Mouse (Mus musculus): ENCODE data around the gene Dido1. TPM values are rescaled to one million over a fixed set of nuclear protein-coding genes. Genes with fewer than 3 reads are reported as not detected.
A peak's percentile ranks its signal among the peaks of the same experiment; 100 is the strongest.
"Not testable (repeated sequence)": the region's sequence is repeated elsewhere in the genome, so short reads cannot be mapped to it uniquely, and the experiment has no call there.

The Dido1 gene
- polyA plus RNA-seq, 1 experiment from 2014 or later: 21.4 TPM

GRCm38 (mm10) chr2:180722748-180723147 lies 12.9 kb upstream of the Dido1 start:
- not testable (repeated sequence) for ATAC-seq (ENCODE audit: low FRiP score); H3K27me3 ChIP-seq (replicated peaks); H3K9ac ChIP-seq (replicated peaks); H3K4me3 ChIP-seq (replicated peaks); H3K9me3 ChIP-seq (replicated peaks); H3K4me2 ChIP-seq; H3K27ac ChIP-seq (replicated peaks); H3K4me1 ChIP-seq
- 94% methylated on average over 5 of the region's 5 CpGs for WGBS
- H3K36me3 ChIP-seq: peaks cover 64% of the 10 kb centered on the region

DNA sequence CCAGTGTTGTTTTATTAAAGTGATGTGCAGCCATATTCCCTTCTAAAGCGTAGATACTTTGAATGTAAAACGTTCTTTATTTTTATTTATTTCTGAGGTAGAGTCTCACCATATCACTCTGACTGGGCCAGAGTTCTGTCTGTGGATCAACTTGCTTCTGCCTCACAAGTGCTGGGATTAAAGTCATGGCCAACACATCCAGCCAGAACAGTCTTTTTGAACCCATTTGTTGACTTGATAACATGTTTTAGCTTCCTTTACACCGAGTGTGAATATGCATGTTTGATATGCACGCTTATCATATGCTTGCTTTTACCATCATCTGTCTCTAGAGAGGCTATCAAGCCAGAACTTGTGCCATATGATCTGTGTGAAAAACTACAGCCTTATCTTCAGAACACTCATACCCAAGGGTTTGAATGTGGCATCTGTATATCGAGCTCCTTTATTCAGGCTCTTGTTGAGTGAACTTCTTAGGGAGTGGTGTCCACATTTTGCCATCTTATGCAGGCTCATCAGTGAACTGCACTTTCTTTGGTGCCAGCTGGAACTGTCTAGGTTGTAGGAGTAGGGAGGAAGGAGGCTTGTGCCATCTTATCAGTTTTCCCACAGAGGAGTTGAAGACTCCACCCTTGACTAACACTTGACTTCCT lies 2.4 kb upstream of the Dido1 start:
- H3K27ac ChIP-seq (replicated peaks): no peak overlapping the region
- H3K4me1 ChIP-seq: peaks cover 36% of the 10 kb centered on the region
- H3K4me3 ChIP-seq (replicated peaks): no peak overlapping the region
- no peak for ATAC-seq (ENCODE audit: low FRiP score)
- no peak overlapping the region for H3K9ac ChIP-seq (replicated peaks)
- H3K9me3 ChIP-seq (replicated peaks): no peaks in the 10 kb centered on the region
- H3K36me3 ChIP-seq: peaks cover 21% of the 10 kb centered on the region
- WGBS: 95% methylated on average over 5 of the region's 5 CpGs
- H3K27me3 ChIP-seq (replicated peaks): no peaks in the 10 kb centered on the region
- no peak overlapping the region for H3K4me2 ChIP-seq

GRCm38 (mm10) chr2:180711527-180711926 lies 1.7 kb upstream of the Dido1 start:
- Histone ChIP-seq H3K4me3 (replicated peaks) (peak overlapping the region; percentile 96; the same call in 1 of the 2 replicates), H3K36me3 (peaks cover 14% of the 10 kb centered on the region), H3K4me2 (peak overlapping the region; percentile 76), H3K4me1 (peaks cover 40% of the 10 kb centered on the region), H3K9me3 (replicated peaks) (no peaks in the 10 kb centered on the region), H3K9ac (replicated peaks) (peak overlapping the region; percentile 97), H3K27ac (replicated peaks) (no peak overlapping the region), H3K27me3 (replicated peaks) (no peaks in the 10 kb centered on the region)
- 47% methylated on average over 4 of the region's 4 CpGs for WGBS
- no peak for ATAC-seq (ENCODE audit: low FRiP score)

DNA sequence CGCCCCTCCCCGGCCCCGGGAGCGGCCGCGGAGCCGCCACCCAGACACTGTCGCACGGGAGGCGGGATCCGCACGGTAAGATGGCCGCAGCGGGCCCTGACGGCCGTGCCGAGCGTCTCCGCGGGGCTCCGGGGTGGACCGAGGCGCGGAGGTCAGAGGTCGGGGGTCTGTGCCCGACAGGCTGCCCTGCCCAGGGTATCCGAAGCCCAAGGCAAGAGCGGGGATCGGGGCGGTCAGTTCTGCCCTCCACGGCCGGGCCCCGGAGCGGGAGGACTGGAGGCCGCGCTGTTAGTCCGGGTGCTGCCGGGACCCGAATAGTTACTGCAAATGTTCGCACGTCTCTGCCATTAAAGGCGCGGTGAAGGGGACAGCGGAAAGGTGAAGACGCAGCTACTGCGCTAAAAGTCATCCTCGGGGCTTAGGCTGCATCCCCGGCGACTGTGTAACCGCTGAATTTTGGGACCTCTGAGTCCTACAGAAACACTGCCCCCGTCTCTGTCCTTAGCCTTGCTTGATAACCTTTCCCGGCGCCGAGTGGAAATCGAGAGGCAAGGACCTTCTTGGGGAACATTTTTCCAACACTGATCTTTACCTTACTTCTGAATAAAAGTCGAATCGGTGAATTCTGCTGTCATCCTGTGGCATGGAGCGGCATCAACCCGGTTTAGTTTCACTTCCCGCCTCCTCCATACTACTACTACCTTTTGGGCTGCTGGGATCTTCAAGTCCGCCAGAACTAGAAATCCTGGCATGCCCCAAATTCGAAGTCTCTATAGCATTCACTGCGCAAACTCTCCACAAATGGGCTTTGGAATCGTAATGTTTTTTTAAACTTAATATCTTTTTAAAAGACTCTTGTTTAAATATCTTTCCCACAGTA lies 717 bp upstream of the Dido1 start:
- peak overlapping the region; percentile 82 for H3K27ac ChIP-seq (replicated peaks)
- ATAC-seq (ENCODE audit: low FRiP score): no peak; the same call in 1 of the 2 replicates
- peak overlapping the region; percentile 96 for H3K4me3 ChIP-seq (replicated peaks)
- peak overlapping the region; percentile 97 for H3K9ac ChIP-seq (replicated peaks)
- no peaks in the 10 kb centered on the region for H3K9me3 ChIP-seq (replicated peaks)
- WGBS: 2% methylated on average over 61 of the region's 64 CpGs
- peaks cover 10% of the 10 kb centered on the region for H3K36me3 ChIP-seq
- no peaks in the 10 kb centered on the region for H3K27me3 ChIP-seq (replicated peaks)
- H3K4me2 ChIP-seq: peak overlapping the region; percentile 76
- peaks cover 42% of the 10 kb centered on the region for H3K4me1 ChIP-seq

- peak; percentile 66 for ATAC-seq (ENCODE audit: low FRiP score)
- H3K4me3 ChIP-seq (replicated peaks): peak overlapping the region; percentile 96
- peak overlapping the region; percentile 85 for H3K27ac ChIP-seq (replicated peaks)
- peak overlapping the region; percentile 97 for H3K9ac ChIP-seq (replicated peaks)
- no peaks in the 10 kb centered on the region for H3K27me3 ChIP-seq (replicated peaks)
- H3K9me3 ChIP-seq (replicated peaks): no peaks in the 10 kb centered on the region
- under 1% methylated on average over 39 of the region's 39 CpGs for WGBS
- H3K4me2 ChIP-seq: peak overlapping the region; percentile 88
- peaks cover 4% of the 10 kb centered on the region for H3K36me3 ChIP-seq
- H3K4me1 ChIP-seq: peaks cover 45% of the 10 kb centered on the region
These were observed 526 bp downstream of the Dido1 start for GRCm38 (mm10) chr2:180709023-180709922.

- no peaks in the 10 kb centered on the region for H3K27me3 ChIP-seq (replicated peaks)
- H3K4me3 ChIP-seq (replicated peaks): no peak overlapping the region
- peaks cover 46% of the 10 kb centered on the region for H3K4me1 ChIP-seq
- H3K9ac ChIP-seq (replicated peaks): no peak overlapping the region
- no peak overlapping the region for H3K27ac ChIP-seq (replicated peaks)
- no peak overlapping the region for H3K4me2 ChIP-seq
- no peak for ATAC-seq (ENCODE audit: low FRiP score)
- no peaks in the 10 kb centered on the region for H3K9me3 ChIP-seq (replicated peaks)
- 96% methylated on average over 5 of the region's 5 CpGs for WGBS
- no peaks in the 10 kb centered on the region for H3K36me3 ChIP-seq
These were observed 3.8 kb downstream of the Dido1 start for GRCm38 (mm10) chr2:180705975-180706374.

GRCm38 (mm10) chr2:180705066-180705465 lies 4.7 kb downstream of the Dido1 start:
- Histone ChIP-seq H3K4me2 (no peak overlapping the region), H3K27me3 (replicated peaks) (no peaks in the 10 kb centered on the region), H3K4me3 (replicated peaks) (no peak overlapping the region), H3K27ac (replicated peaks) (no peak overlapping the region), H3K36me3 (no peaks in the 10 kb centered on the region), H3K4me1 (peaks cover 50% of the 10 kb centered on the region), H3K9ac (replicated peaks) (no peak overlapping the region), H3K9me3 (replicated peaks) (no peaks in the 10 kb centered on the region)
- 81% methylated on average over 3 of the region's 3 CpGs for WGBS
- ATAC-seq (ENCODE audit: low FRiP score): no peak

GRCm38 (mm10) chr2:180704591-180704990 lies 5.2 kb downstream of the Dido1 start:
- H3K4me2 ChIP-seq: no peak overlapping the region
- H3K36me3 ChIP-seq: no peaks in the 10 kb centered on the region
- H3K4me3 ChIP-seq (replicated peaks): no peak overlapping the region
- H3K9ac ChIP-seq (replicated peaks): no peak overlapping the region; the same call in 1 of the 2 replicates
- no peaks in the 10 kb centered on the region for H3K27me3 ChIP-seq (replicated peaks)
- H3K27ac ChIP-seq (replicated peaks): no peak overlapping the region
- no peaks in the 10 kb centered on the region for H3K9me3 ChIP-seq (replicated peaks)
- 88% methylated on average over 8 of the region's 8 CpGs for WGBS
- peaks cover 55% of the 10 kb centered on the region for H3K4me1 ChIP-seq
- ATAC-seq (ENCODE audit: low FRiP score): no peak

DNA sequence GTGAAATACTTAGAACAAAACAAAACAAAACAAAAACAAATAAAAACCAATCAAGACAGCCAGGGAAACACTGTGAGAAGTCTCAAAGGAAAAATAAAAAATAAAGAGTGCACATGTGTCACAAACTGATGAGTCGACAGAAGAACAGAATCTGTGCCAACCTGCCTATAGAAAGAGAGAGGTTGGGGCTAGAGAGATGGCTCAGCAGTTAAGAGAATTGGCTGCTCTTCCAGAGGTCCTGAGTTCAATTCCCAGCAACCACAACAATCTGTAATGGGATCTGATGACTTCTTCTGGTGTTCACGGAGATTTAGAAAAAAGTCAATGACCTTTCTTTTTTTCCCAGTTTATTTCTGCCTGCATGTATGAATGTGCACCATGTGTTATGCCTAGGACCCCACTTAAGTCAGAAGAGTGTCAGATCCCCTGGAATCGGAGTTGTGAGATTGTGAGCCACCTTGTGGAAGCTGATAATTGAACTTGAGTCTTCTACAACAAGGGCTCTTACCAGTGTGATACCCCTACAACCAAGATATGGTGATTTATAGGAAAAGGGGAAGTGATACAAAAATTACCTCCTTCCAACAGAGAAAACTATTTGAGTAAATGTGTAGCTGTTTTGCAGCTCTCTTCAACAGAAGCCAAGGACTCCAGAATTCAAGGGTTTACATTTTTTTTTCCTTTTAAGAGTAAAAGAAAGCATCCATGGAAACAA lies 6.0 kb downstream of the Dido1 start:
- no peak for ATAC-seq (ENCODE audit: low FRiP score)
- H3K36me3 ChIP-seq: no peaks in the 10 kb centered on the region
- 72% methylated on average over 3 of the region's 3 CpGs for WGBS

DNA sequence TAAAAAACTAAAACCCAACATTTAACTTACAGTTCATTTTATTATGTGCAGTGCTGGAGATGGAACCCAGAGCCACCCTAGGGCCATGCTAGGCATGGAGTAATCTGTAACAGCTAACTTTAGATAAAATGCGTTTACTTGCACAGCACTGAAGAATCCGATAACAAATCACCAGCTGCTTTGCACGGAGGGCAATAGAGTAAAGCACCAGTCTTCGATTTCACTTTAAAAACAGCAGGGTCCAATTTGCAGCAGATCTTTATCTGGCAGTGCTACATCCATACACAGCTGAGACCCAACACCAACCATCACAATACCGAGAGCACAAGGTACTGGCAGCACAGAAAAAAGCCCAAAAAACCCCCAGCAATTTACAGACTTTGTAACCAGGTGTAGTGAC lies 6.6 kb downstream of the Dido1 start:
- Histone ChIP-seq H3K4me3 (replicated peaks) (no peak overlapping the region), H3K4me2 (peak overlapping the region; percentile 95; the same call in 1 of the 2 replicates), H3K27me3 (replicated peaks) (no peaks in the 10 kb centered on the region), H3K9me3 (replicated peaks) (no peaks in the 10 kb centered on the region), H3K4me1 (peaks cover 53% of the 10 kb centered on the region), H3K9ac (replicated peaks) (no peak overlapping the region), H3K27ac (replicated peaks) (peak overlapping the region; percentile 97; the same call in 1 of the 2 replicates), H3K36me3 (no peaks in the 10 kb centered on the region)
- WGBS: 77% methylated on average over 5 of the region's 5 CpGs
- ATAC-seq (ENCODE audit: low FRiP score): no peak

More for the DNA sequence above, 6.0 kb downstream of the Dido1 start:
- Histone ChIP-seq H3K27ac (replicated peaks) (no peak overlapping the region), H3K27me3 (replicated peaks) (no peaks in the 10 kb centered on the region), H3K9ac (replicated peaks) (no peak overlapping the region), H3K4me2 (no peak overlapping the region), H3K9me3 (replicated peaks) (no peaks in the 10 kb centered on the region), H3K4me1 (peaks cover 57% of the 10 kb centered on the region), H3K4me3 (replicated peaks) (no peak overlapping the region)

- Histone ChIP-seq H3K4me3 (replicated peaks) (peak overlapping the region; percentile 91), H3K9ac (replicated peaks) (peak overlapping the region; percentile 99), H3K27me3 (replicated peaks) (no peaks in the 10 kb centered on the region), H3K4me1 (peaks cover 49% of the 10 kb centered on the region), H3K36me3 (no peaks in the 10 kb centered on the region), H3K27ac (replicated peaks) (peak overlapping the region; percentile 97), H3K9me3 (replicated peaks) (no peaks in the 10 kb centered on the region), H3K4me2 (peak overlapping the region; percentile 95)
- WGBS: 45% methylated on average over 4 of the region's 4 CpGs
- ATAC-seq (ENCODE audit: low FRiP score): no peak
These were observed 7.1 kb downstream of the Dido1 start for GRCm38 (mm10) chr2:180702701-180703149.

All from neural tube, embryonic 15.5 days (tissue).